Mouse (Mus musculus) hindbrain, postnatal 0 days (tissue): ENCODE measurements at regions not wholly inside any gene's neighbourhood (a gene's known extent, or its start where the extent isn't known, plus 50 kb on each side); places are given as distances from the start of the nearest gene placed in this dataset.

Experiments
- ATAC-seq: fragments of 200-750 bp; cut with Nextera tagmentation; 2 replicates; pipeline ENCODE4 v1.8.0; 2017; ENCODE audit warnings: mild to moderate bottlenecking, moderate TSS enrichment, moderate library complexity
- DNase-seq: peaks from one replicate; pipeline ENCODE4 v3.0.0-alpha.2; 2015; ENCODE audit warnings: low spot score
- H3K27ac ChIP-seq: fragments of 300-500 bp; sonication (generic); 2 replicates; pipeline ENCODE4 v1.5.1; 2014; ENCODE audit warnings: mild to moderate bottlenecking
- H3K27me3 ChIP-seq: fragments of 300-500 bp; sonication (generic); 2 replicates; pipeline ENCODE4 v1.6.1; 2014; ENCODE audit warnings: low read length, mixed read lengths; ENCODE audit not compliant: insufficient read depth
- H3K36me3 ChIP-seq: fragments of 300-500 bp; sonication (generic); 2 replicates; pipeline ENCODE4 v1.6.1; 2014; ENCODE audit warnings: low read length, mixed read lengths; ENCODE audit not compliant: insufficient read depth
- H3K4me1 ChIP-seq: fragments of 300-500 bp; sonication (generic); 2 replicates; pipeline ENCODE4 v1.6.1; 2014; ENCODE audit warnings: antibody characterized with exemption, low read length, mixed read lengths; ENCODE audit not compliant: insufficient read depth
- H3K4me2 ChIP-seq: fragments of 300-500 bp; sonication (generic); 2 replicates; pipeline ENCODE4 v1.6.1; 2014; ENCODE audit warnings: low read depth, mild to moderate bottlenecking, low read length, moderate library complexity, mixed read lengths
- H3K4me3 ChIP-seq: fragments of 300-500 bp; sonication (generic); 2 replicates; pipeline ENCODE4 v1.5.1; 2014; ENCODE audit warnings: low read length
- H3K9ac ChIP-seq: fragments of 300-500 bp; sonication (generic); replicated peaks from 2 replicates; pipeline ENCODE4 v1.6.1; 2014; ENCODE audit warnings: mild to moderate bottlenecking, low read length, moderate library complexity, mixed read lengths
- H3K9me3 ChIP-seq: fragments of 300-500 bp; sonication (generic); 2 replicates; pipeline ENCODE4 v1.6.1; 2016; ENCODE audit warnings: low read length, mixed read lengths
- CTCF ChIP-seq: IDR thresholded peaks from 2 replicates; pipeline ENCODE4 v1.5.1; 2016; ENCODE audit warnings: antibody characterized with exemption, control low read depth, low read depth
- WGBS: fragments of 180-500 bp; shearing (Covaris S2); extraction: QIAGEN DNeasy Blood & Tissue Kit; methylation state at CpG from one replicate; pipeline ENCODE4 v1.1.7; 2014; 5-methylcytosine and 5-hydroxymethylcytosine counted together

GRCm38 (mm10) chr5:85729613-85730012 is 335.8 kb downstream of the Cenpc1 start:
- 42% methylated on average over 3 of the region's 3 CpGs for WGBS
- ATAC-seq (no peak), DNase-seq (no peak)

GRCm38 (mm10) chr5:85707345-85707744 is 358.0 kb downstream of the Cenpc1 start:
- H3K27me3 ChIP-seq: no peaks in the 10 kb centered on the region
- no peak for TF ChIP-seq CTCF
- no peak for ATAC-seq
- no peaks in the 10 kb centered on the region for H3K9me3 ChIP-seq
- no peak overlapping the region for H3K4me2 ChIP-seq
- H3K27ac ChIP-seq: no peak overlapping the region
- 74% methylated on average over 9 of the region's 9 CpGs for WGBS
- no peak overlapping the region for H3K9ac ChIP-seq
- no peaks in the 10 kb centered on the region for H3K36me3 ChIP-seq
- H3K4me3 ChIP-seq: no peak overlapping the region
- peak; percentile 2 for DNase-seq
- H3K4me1 ChIP-seq: no peaks in the 10 kb centered on the region

More at GRCm38 (mm10) chr5:85729613-85730012, 335.8 kb downstream of the Cenpc1 start:
- Histone ChIP-seq H3K27me3 (no peaks in the 10 kb centered on the region), H3K9ac (no peak overlapping the region), H3K27ac (no peak overlapping the region), H3K4me3 (no peak overlapping the region), H3K9me3 (no peaks in the 10 kb centered on the region), H3K4me1 (no peaks in the 10 kb centered on the region), H3K4me2 (no peak overlapping the region), H3K36me3 (no peaks in the 10 kb centered on the region)
- TF ChIP-seq CTCF: no peak

GRCm38 (mm10) chr5:85706598-85706997 is 358.8 kb downstream of the Cenpc1 start:
- Histone ChIP-seq H3K4me3 (no peak overlapping the region), H3K9me3 (no peaks in the 10 kb centered on the region), H3K27ac (no peak overlapping the region), H3K27me3 (no peaks in the 10 kb centered on the region), H3K36me3 (no peaks in the 10 kb centered on the region), H3K9ac (no peak overlapping the region), H3K4me2 (no peak overlapping the region), H3K4me1 (no peaks in the 10 kb centered on the region)
- ATAC-seq (no peak), DNase-seq (no peak)
- TF ChIP-seq CTCF: no peak
- WGBS: 50% methylated on average over 1 of the region's 1 CpGs

- 22% methylated on average over 3 of the region's 3 CpGs for WGBS
- ATAC-seq (no peak), DNase-seq (no peak)
- no peak for TF ChIP-seq CTCF
- no peak overlapping the region for H3K27ac ChIP-seq
- no peak overlapping the region for H3K9ac ChIP-seq
- H3K4me2 ChIP-seq: no peak overlapping the region
- H3K27me3 ChIP-seq: no peaks in the 10 kb centered on the region
- no peak overlapping the region for H3K4me3 ChIP-seq
- H3K9me3 ChIP-seq: no peaks in the 10 kb centered on the region
- no peaks in the 10 kb centered on the region for H3K4me1 ChIP-seq
- H3K36me3 ChIP-seq: no peaks in the 10 kb centered on the region
These were observed 359.3 kb downstream of the Cenpc1 start for GRCm38 (mm10) chr5:85706084-85706483.

- Histone ChIP-seq H3K36me3 (no peaks in the 10 kb centered on the region), H3K9me3 (no peaks in the 10 kb centered on the region), H3K9ac (no peak overlapping the region), H3K4me1 (no peaks in the 10 kb centered on the region), H3K4me3 (no peak overlapping the region), H3K27me3 (no peaks in the 10 kb centered on the region), H3K27ac (no peak overlapping the region), H3K4me2 (no peak overlapping the region)
- 89% methylated on average over 4 of the region's 4 CpGs for WGBS
- no peak for ATAC-seq
- no peak for DNase-seq
- no peak for TF ChIP-seq CTCF
These were observed 387.5 kb downstream of the Cenpc1 start for GRCm38 (mm10) chr5:85677872-85678271.

GRCm38 (mm10) chr5:85671121-85671520 is 394.3 kb downstream of the Cenpc1 start:
- Histone ChIP-seq H3K9me3 (no peaks in the 10 kb centered on the region), H3K4me1 (no peaks in the 10 kb centered on the region), H3K27me3 (no peaks in the 10 kb centered on the region), H3K4me2 (no peak overlapping the region), H3K27ac (no peak overlapping the region), H3K9ac (no peak overlapping the region), H3K4me3 (no peak overlapping the region), H3K36me3 (no peaks in the 10 kb centered on the region)
- TF ChIP-seq CTCF: no peak
- DNase-seq: no peak
- no peak for ATAC-seq
- WGBS: 90% methylated on average over 1 of the region's 1 CpGs

- WGBS: 50% methylated on average over 5 of the region's 5 CpGs
- Histone ChIP-seq H3K9me3 (no peaks in the 10 kb centered on the region), H3K4me2 (no peak overlapping the region), H3K4me3 (no peak overlapping the region), H3K4me1 (no peaks in the 10 kb centered on the region), H3K27me3 (no peaks in the 10 kb centered on the region), H3K36me3 (no peaks in the 10 kb centered on the region), H3K27ac (no peak overlapping the region), H3K9ac (no peak overlapping the region)
- ATAC-seq (no peak), DNase-seq (no peak)
- TF ChIP-seq CTCF: no peak
These were observed 403.9 kb downstream of the Cenpc1 start for GRCm38 (mm10) chr5:85661487-85661886.
